Mouse (Mus musculus) layer of hippocampus, adult 2 months (tissue): Measurements from ENCODE around the gene Traf3. TPM values are rescaled to one million over a fixed set of nuclear protein-coding genes. Genes with fewer than 3 reads are reported as not detected.
A peak's percentile ranks its signal among the peaks of the same experiment; 100 is the strongest.

Experiments used
- DNase-seq, 2 experiments: peaks; one replicate each; pipeline ENCODE4 v3.0.0; 2022; ENCODE audit warnings: low spot score in 2 of 2
- H3K27ac ChIP-seq: fragments of 200-600 bp; 2 replicates; pipeline ENCODE4 v1.8.1; 2022
- H3K4me3 ChIP-seq: fragments of 200-600 bp; 2 replicates; pipeline ENCODE4 v1.8.1; 2022; ENCODE audit warnings: mild to moderate bottlenecking
- CTCF ChIP-seq: fragments of 200-600 bp; conservative IDR thresholded peaks from 2 replicates; pipeline ENCODE4 v1.8.1; 2022; ENCODE audit warnings: antibody characterized with exemption, mild to moderate bottlenecking, moderate library complexity
- total RNA-seq, 2 experiments: library from RNA; stranded (reverse); gene quantifications; 2 replicates each; pipeline ENCODE4 v1.2.3; 2021

Gene Traf3
- total RNA-seq, 2 experiments from 2014 or later: 58.2 to 64.1 TPM

DNA sequence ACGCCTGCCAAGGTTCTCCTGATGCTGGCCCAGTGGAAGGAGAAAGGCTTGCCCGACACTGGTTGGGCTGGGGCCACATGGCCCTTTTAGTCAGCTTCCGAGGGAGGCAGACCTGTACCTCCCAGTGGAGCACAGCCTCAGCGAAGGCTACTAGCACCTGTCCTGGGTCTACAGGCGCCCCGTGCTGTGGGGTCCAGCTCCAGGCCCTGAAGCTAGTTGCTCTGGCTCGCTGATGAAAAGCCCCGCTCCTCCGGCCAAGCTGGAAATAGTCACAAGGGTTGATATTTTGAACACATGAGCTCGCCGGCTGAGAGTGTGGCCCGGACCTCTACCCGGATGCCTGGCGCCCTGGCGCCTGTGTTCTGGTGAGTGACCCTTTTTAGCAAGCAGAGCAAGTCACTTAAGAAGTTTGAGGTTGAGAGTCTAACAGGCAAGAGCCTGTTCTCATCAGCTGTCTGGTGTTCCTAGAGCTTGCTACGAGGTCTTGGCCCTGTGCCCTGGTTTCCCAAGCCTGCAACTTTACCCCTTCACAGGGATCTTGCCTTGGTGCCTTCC, 22.6 kb upstream of the Traf3 start:
- peak overlapping the region; percentile 28; the same call in 1 of the 2 replicates for H3K4me3 ChIP-seq
- peak overlapping the region; percentile 59 for H3K27ac ChIP-seq
- no peak for TF ChIP-seq CTCF
- DNase-seq: peak in 1 of 2 experiments; percentile 31

DNA sequence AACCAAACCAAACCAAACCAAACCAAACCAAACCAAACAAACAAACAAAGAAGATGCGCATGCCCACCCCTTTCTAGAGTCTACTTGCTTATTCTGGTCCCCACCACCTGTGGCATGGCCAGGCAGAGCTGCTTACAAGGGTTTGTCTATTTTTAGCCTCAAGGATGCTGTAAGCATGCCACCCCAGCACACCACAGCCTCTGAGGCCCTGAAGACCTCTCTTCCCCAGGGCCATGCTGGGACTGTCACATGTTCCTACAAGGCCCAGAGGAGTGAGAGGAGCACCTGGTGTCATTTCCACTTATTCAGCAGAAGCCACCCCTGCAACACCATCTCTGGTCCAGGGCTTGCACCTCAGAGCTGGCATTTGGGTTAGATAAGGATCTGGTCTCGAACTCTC, 21.6 kb upstream of the Traf3 start:
- TF ChIP-seq CTCF: no peak
- no peak for DNase-seq
- Histone ChIP-seq H3K4me3 (no peak overlapping the region), H3K27ac (peak overlapping the region; percentile 63; the same call in 1 of the 2 replicates)

DNA sequence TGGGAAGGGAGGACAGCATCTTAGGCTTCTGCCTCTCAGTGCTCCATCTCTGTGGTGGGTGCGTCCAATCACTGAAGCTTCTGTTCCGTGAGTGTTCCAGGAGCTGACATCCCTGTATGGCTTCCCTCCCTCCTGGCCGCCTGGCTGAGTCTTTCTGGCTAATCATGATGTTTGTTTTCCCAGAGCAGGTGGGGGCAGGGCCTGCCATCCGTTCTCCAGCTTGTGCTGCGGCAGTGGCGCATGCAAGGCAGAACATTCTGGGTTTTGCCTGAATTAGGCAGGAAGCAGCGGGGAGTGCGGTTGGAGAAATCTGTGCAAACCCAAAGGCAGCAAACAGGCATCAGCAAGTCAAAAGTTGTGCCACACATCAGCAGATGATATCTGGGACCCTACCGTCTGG, 20.9 kb upstream of the Traf3 start:
- TF ChIP-seq CTCF: no peak
- Histone ChIP-seq H3K27ac (peak overlapping the region; percentile 63), H3K4me3 (no peak overlapping the region)
- peak; percentile 82 to 88 for DNase-seq

DNA sequence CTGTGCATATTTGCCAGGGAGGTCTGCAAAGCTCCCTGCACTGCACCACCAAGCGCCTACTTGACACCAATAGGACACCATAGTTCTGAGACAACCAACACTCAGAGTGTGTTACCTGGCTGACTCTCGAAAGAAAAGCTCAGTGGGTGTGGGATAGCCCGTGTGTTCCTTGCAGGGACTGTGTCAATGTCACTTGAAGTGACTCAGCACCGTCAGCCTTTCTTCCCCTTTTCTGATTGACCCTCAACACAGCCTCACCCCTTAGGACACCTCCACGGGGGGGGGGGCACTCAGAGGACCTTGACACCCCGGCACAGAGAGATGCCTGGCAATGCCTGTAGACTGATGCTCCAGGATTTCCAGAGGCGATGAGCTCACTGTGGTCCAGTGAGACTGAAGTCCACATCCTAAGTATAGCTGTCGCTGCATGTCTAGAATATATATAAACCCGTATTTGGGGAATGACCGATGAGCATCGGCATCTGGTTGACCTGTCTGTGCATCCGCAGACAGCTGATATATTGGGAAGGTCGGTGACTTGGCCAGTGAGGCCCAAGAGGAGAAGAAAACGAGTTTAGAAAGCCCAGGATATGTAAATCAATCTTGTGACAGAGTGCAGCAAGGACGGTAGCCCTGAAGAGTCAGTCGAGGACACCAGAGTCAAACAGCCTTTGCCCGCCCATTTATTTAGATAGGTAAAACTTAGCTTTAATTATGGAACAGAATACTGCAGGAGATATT, 16.5 kb upstream of the Traf3 start:
- no peak overlapping the region for H3K4me3 ChIP-seq
- DNase-seq: no peak
- no peak for TF ChIP-seq CTCF
- no peak overlapping the region for H3K27ac ChIP-seq

DNA sequence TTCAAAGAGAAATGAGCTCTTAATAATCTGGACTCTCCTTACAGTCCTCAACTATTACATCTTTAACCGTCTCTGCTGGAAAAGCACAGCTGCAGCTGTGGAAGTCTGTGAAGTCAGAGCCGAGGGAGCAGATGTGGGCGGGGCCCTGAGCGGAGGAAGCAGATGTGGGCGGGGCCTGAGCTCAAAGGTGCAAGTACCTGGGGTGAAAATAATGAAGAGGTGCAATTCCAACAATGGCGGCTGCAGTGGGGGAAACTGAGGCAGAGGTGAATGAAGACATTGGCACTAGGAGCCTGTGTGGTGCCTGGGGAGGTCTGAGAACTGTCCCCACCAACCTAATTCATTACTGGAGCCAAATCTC, 16.0 kb upstream of the Traf3 start:
- TF ChIP-seq CTCF: no peak
- Histone ChIP-seq H3K4me3 (no peak overlapping the region), H3K27ac (no peak overlapping the region)
- DNase-seq: no peak

DNA sequence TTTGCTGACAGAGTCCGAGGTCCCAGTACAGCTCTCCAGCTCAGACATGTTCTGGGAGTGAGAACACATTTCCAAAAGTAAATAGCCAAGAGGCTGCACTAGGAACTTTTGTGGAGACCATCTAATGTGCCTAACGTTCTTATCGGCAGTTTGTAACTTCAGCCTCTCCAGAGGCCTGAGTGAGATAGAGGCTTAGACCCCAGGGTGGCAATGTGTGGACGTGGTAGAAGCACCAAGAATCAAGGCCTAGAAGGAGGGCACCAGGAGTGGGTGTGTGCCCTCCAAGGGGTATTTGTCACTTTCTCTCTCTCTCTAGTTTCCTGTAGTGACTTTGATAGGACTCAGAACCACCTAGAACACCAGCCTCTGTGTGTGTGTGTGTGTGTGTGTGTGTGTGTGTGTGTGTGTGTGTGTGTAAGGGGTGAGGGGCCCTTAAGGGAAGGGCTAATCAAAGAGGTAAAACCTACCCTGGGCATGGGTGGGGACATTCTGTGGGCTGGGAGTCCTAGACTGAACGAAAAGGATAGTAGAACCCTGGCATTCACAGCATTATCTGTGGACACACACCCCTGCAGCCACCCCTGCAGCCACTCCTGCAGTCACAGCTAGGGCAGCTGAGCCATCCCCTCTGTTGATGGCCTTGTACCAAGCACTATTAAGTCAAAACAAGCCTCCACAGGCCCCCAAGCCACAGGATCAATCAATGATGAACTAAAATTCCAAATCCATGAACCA, 14.6 kb upstream of the Traf3 start:
- no peak for TF ChIP-seq CTCF
- no peak overlapping the region for H3K4me3 ChIP-seq
- H3K27ac ChIP-seq: no peak overlapping the region
- no peak for DNase-seq

DNA sequence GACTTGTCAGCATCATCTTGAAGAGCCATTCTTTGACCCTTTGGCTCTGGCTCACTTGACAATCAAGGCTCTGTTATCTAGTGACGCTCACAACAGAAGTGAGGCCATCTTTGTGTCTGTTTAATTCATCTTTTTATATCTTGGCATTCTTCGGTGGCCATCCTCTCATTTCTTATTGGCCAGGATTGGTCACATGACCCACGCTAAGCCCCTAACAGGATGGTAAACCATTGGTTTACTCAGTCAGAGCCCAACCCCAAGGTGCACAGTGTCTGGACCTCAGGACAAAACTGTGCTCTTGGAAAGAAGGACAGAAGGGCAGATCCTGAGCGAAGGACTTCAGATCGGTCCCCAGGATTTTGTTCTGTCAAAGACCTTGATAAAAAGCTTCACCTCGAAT, 13.6 kb upstream of the Traf3 start:
- Histone ChIP-seq H3K27ac (no peak overlapping the region), H3K4me3 (no peak overlapping the region)
- no peak for DNase-seq
- TF ChIP-seq CTCF: no peak

DNA sequence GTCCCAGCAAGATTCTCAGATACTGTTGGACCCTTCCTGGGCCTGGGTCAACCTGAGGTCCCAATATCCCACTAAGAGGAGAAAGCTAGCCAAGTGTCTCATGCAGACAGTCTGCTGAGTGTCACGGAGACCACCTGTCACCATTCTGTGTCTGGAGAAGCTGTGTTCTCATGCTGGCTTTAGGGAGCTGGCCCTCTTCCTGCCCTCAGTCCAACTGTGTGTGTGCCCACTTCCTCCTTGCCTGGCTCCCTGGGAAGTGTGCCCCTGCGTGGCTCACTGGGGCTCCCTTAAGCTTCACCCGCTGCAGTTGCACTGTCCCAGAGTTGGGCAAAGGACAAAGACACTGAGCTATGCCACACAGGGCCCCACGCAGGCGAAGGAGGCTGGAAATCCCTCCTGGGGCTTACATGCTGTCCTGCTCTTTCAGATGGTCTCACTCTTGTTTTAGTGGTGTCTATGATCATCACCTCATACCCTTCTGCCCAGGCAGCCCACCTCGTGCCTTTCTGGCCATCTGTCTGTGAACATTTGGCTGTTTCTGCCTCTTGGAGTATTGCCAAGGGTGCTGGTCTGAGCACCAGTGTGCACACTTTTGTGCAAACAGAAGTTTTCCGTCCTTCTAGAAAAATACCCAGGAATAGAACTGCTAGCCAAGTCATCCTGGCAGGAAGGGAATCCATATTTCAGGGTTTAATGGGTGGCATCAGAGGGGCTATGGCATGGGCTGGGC, 13.0 kb upstream of the Traf3 start:
- H3K4me3 ChIP-seq: no peak overlapping the region
- no peak overlapping the region for H3K27ac ChIP-seq
- TF ChIP-seq CTCF: no peak
- no peak for DNase-seq

DNA sequence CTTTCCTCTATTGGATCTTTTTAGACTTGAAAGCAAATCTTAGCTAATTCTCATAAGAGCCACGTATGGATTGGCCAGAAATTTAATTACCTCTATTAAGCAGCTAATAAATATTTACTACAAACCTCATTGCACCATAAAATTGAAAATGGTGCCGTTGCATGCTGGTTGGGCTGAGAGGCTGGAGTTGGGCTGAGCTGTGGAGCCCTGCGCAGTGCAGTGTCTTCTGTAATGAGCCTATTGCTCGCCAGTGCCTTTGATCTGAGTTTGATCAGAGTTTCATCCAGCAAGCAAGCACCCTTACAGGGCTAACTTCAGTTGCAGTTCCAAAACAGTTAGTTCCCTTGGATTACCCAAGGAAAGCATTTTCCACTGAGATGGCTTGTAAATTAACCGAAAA, 12.2 kb upstream of the Traf3 start:
- no peak for TF ChIP-seq CTCF
- H3K27ac ChIP-seq: no peak overlapping the region
- H3K4me3 ChIP-seq: no peak overlapping the region
- no peak for DNase-seq

DNA sequence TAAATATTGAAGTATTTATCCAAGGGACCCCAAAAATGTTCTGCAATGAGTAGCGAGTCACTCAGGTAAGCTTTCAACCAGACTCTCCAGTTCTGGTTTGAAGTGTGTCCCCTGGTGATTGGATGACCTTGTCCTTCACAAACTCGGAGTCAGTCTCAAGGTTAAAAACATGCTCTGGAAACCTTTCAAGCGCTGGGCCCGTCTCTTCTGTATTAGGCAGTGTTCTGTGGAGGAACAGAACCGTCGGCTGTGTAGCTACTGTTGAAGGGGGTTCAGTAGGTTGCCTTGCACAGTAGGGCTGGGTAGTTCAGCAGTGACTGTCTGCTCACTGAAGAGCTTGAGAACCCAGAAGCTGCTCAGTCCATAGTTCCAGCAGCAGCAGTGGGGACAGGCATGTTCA, 11.5 kb upstream of the Traf3 start:
- no peak for TF ChIP-seq CTCF
- H3K4me3 ChIP-seq: no peak overlapping the region
- no peak overlapping the region for H3K27ac ChIP-seq
- no peak for DNase-seq

DNA sequence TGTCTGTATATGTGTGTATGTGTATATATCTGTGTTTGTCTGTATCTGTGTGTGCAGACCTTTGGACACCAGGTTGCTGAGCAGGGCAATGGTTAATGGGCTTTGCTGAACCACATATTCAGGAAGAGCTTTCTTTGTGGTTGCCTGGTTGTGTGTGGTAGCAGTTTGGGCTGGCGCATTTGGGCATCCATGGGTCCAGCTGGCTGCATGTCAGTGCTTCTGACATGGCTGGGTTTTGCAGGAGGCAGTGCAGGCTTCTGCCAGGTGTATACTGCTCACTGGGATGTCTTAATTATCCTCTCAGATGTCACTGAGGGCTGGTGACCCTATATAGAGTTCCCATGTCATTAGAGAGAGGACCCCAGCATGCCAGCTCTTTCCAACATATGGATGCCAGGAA, 10.4 kb upstream of the Traf3 start:
- Histone ChIP-seq H3K27ac (no peak overlapping the region), H3K4me3 (no peak overlapping the region)
- no peak for DNase-seq
- TF ChIP-seq CTCF: no peak

DNA sequence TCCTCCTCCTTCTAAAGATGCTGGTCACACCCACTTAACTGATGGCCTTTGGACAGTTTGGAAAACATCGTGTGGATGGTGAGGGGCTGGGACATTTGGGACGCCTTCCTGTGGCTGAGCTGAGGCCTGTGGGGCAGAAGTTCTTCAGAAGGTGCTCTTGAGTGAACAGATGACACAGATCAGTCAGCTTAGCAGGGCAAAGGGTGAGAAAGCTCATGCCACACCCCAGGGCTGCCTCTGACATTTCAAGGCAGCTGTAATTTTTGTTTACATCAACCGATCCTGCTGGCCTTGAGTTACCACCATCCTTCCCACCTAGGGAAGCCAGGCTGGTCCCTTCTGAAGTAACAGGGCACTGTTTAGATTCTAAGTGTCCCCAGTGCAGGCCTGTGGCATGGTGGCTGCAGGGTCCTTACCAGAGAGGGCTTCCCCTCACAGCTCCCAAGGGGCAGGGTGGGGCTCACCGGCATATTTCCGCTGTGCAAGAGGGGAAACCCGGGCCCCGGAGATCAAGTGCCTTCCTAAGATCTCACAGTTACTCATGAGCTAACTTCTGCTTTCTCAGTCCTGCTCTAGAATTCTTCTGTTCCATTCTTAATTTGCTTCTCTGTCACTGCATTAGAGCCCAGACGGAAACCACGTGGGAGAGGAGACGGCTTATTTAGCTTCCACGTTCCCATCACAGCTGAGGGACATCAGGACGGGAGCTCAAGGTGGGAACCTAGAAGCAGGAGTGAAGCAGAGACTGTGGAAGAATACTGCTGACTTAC, 6.3 kb upstream of the Traf3 start:
- DNase-seq: no peak
- H3K4me3 ChIP-seq: no peak overlapping the region
- peak overlapping the region; percentile 7; the same call in 1 of the 2 replicates for H3K27ac ChIP-seq
- TF ChIP-seq CTCF: no peak
